Mouse (Mus musculus) brown adipose tissue, adult 24 weeks (tissue): ENCODE data around the gene Nit1. TPM values are rescaled to one million over a fixed set of nuclear protein-coding genes. Genes with fewer than 3 reads are reported as not detected.

Experiments used
- H3K27ac ChIP-seq: fragments of 200-500 bp; replicated peaks from 2 replicates; pipeline ENCODE4 v1.5.1; 2012; ENCODE audit warnings: low read depth, mild to moderate bottlenecking, low read length
- H3K4me1 ChIP-seq: fragments of 200-500 bp; 2 replicates; pipeline ENCODE4 v1.6.1; 2012; ENCODE audit warnings: low read length, mixed read lengths; ENCODE audit not compliant: control insufficient read depth, insufficient read depth, insufficient read length
- H3K4me3 ChIP-seq: fragments of 200-500 bp; 2 replicates; pipeline ENCODE4 v1.5.1; 2012; ENCODE audit warnings: low read depth, mild to moderate bottlenecking, low read length, moderate library complexity; ENCODE audit not compliant: insufficient read depth
- polyA plus RNA-seq: library from polyadenylated mRNA; stranded (reverse); fragments of >200 nt; gene quantifications from 2 replicates; pipeline ENCODE4 v1.2.4, GENCODE M21; 2012; ENCODE audit not compliant: missing spikeins, insufficient read depth, insufficient read length

The Nit1 gene
- polyA plus RNA-seq, 1 experiment = 62.5 TPM

DNA sequence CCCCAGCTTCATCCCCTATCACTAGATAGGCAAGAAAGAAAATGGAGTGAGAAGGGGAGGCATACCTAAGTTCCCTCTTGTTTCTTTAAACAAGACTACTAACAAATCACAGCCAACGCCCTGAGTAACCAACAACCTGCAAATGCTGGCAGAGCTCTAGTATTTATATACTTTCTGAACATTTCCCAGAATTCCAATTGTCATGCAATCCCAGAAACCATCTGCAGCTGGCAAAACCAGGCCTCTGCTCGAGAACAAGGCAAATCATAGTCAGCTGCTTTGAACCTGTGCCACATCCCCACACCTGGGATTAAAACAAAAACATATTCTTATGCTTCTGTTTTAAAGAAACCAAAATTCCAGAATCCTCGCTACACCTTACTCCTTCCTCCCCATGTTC, 52.1 kb downstream of the Nit1 start:
- H3K27ac ChIP-seq = no peak overlapping the region
- H3K4me1 ChIP-seq = 0 out of 2 replicates have a peak, but pooled peaks cover 5% of the 10 kb centered on the region
- H3K4me3 ChIP-seq = no peak overlapping the region

DNA sequence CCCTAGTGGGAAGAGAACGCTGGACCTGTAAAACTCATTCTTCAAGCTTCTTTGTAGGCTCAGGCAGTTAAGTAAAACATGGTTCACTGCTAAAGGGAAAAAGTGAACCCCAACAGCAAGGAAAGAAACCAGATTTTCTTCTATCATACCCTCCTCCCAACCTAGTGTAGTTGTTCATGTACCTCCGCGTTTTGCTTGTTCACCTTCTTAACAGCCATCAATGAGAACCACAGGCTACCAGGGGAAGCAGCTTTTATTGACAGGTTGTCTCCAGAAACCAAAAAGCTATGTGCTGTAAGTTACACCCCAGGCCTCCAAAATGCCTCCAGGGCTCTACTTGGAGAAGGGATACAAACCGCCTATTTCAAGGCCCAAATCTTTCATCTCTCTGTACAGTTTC, 57.1 kb downstream of the Nit1 start:
- Histone ChIP-seq H3K4me1 (peaks cover 2% of the 10 kb centered on the region; the same call in 1 of the 2 replicates), H3K27ac (no peak overlapping the region), H3K4me3 (no peak overlapping the region)

Other genes with a start within 250 kb of the Nit1 start
- gene Cfap126, start 231.7 kb downstream of the Nit1 start, polyA plus RNA-seq = 2.6 and 11.0 TPM in 2 replicates
- gene Sdhc, start 195.0 kb downstream of the Nit1 start, polyA plus RNA-seq = 1,219 and 1,267 TPM in 2 replicates
- 4.6 and 5.3 TPM in 2 replicates for gene Mpz, start 194.9 kb downstream of the Nit1 start, polyA plus RNA-seq
- 3.3 and 4.2 TPM in 2 replicates for gene Pcp4l1, start 149.4 kb downstream of the Nit1 start, polyA plus RNA-seq
- gene Nr1i3, start 131.7 kb downstream of the Nit1 start, polyA plus RNA-seq = not detected in 2 replicates
- 59.3 and 65.5 TPM in 2 replicates for gene Tomm40l, start 123.1 kb downstream of the Nit1 start, polyA plus RNA-seq
- 3.5 and 19.0 TPM in 2 replicates for gene Apoa2, start 120.6 kb downstream of the Nit1 start, polyA plus RNA-seq
- gene Fcer1g, start 111.3 kb downstream of the Nit1 start, polyA plus RNA-seq = 29.3 and 35.1 TPM in 2 replicates
- 0.50 and 1.2 TPM in 2 replicates for gene Adamts4, start 95.2 kb downstream of the Nit1 start, polyA plus RNA-seq
- 1,478 and 1,710 TPM in 2 replicates for gene Ndufs2, start 94.3 kb downstream of the Nit1 start, polyA plus RNA-seq
- gene B4galt3, start 75.3 kb downstream of the Nit1 start, polyA plus RNA-seq = 11.3 and 12.1 TPM in 2 replicates
- gene Ppox, start 64.5 kb downstream of the Nit1 start, polyA plus RNA-seq = 12.3 and 15.2 TPM in 2 replicates
- 11.7 and 14.7 TPM in 2 replicates for gene Usp21, start 57.7 kb downstream of the Nit1 start, polyA plus RNA-seq
- 149 and 183 TPM in 2 replicates for gene Ufc1, start 50.6 kb downstream of the Nit1 start, polyA plus RNA-seq
- gene Dedd, start 16.5 kb downstream of the Nit1 start, polyA plus RNA-seq = 22.3 and 27.1 TPM in 2 replicates
- 73.2 and 83.7 TPM in 2 replicates for gene Pfdn2, start within 50 bp of the Nit1 start, polyA plus RNA-seq
- not detected in 2 replicates for gene Klhdc9, start 15.2 kb upstream of the Nit1 start, polyA plus RNA-seq
- gene Nectin4, start 24.5 kb upstream of the Nit1 start, polyA plus RNA-seq = not detected in 2 replicates
- gene Arhgap30, start 43.3 kb upstream of the Nit1 start, polyA plus RNA-seq = 2.1 and 3.0 TPM in 2 replicates
- gene Usf1, start 65.7 kb upstream of the Nit1 start, polyA plus RNA-seq = 13.1 and 18.2 TPM in 2 replicates
- not detected in 2 replicates for gene Tstd1, start 73.2 kb upstream of the Nit1 start, polyA plus RNA-seq
- 42.9 and 45.1 TPM in 2 replicates for gene F11r, start 91.9 kb upstream of the Nit1 start, polyA plus RNA-seq
- 2.7 and 3.0 TPM in 2 replicates for gene Alyref2, start 157.8 kb upstream of the Nit1 start, polyA plus RNA-seq
- gene Itln1, start 189.6 kb upstream of the Nit1 start, polyA plus RNA-seq = not detected in 2 replicates
- gene Cd244a, start 213.5 kb upstream of the Nit1 start, polyA plus RNA-seq = not detected in 2 replicates